Mouse (Mus musculus) heart, embryonic 14.5 days (tissue): ENCODE data around the gene Rapgef2. TPM values are rescaled to one million over a fixed set of nuclear protein-coding genes. Genes with fewer than 3 reads are reported as not detected.

Experiments
- ATAC-seq: fragments of 200-750 bp; cut with Nextera tagmentation; 2 replicates; pipeline ENCODE4 v1.8.0; 2017; ENCODE audit warnings: low read depth, moderate TSS enrichment; ENCODE audit not compliant: insufficient number of reproducible peaks, insufficient read depth, low FRiP score
- H3K27ac ChIP-seq, 2 experiments: fragments of 200-500 bp in 1 of 2; fragments of 300-500 bp in 1 of 2; sonication (generic) in 1 of 2; replicated peaks in 1 of 2; 2 replicates each; pipeline ENCODE4 v1.5.1; 2012 to 2014; ENCODE audit warnings: low read depth in 2 of 2, low read length in 2 of 2, control low read depth in 1 of 2, mild to moderate bottlenecking in 1 of 2, mixed read lengths in 1 of 2; ENCODE audit not compliant: control insufficient read depth in 1 of 2, insufficient read depth in 1 of 2
- H3K27me3 ChIP-seq: fragments of 300-500 bp; sonication (generic); 2 replicates; pipeline ENCODE4 v1.6.1; 2014; ENCODE audit warnings: mild to moderate bottlenecking, low read length, control low read depth; ENCODE audit not compliant: control insufficient read depth, insufficient read depth
- H3K36me3 ChIP-seq: fragments of 300-500 bp; sonication (generic); 2 replicates; pipeline ENCODE4 v1.6.1; 2014; ENCODE audit warnings: mild to moderate bottlenecking, control low read depth, low read length, mixed read lengths; ENCODE audit not compliant: control insufficient read depth, insufficient read depth
- H3K4me1 ChIP-seq, 2 experiments: fragments of 200-500 bp in 1 of 2; fragments of 300-500 bp in 1 of 2; sonication (generic) in 1 of 2; 2 replicates each; pipeline ENCODE4 v1.6.1; 2012 to 2014; ENCODE audit warnings: low read length in 2 of 2, control low read depth in 1 of 2, mixed read lengths in 1 of 2; ENCODE audit not compliant: control insufficient read depth in 2 of 2, insufficient read depth in 2 of 2
- H3K4me2 ChIP-seq: fragments of 300-500 bp; sonication (generic); 2 replicates; pipeline ENCODE4 v1.6.1; 2014; ENCODE audit warnings: mild to moderate bottlenecking, low read length
- H3K4me3 ChIP-seq, 2 experiments: fragments of 200-500 bp in 1 of 2; fragments of 300-500 bp in 1 of 2; sonication (generic) in 1 of 2; 2 replicates each; pipeline ENCODE4 v1.5.1; 2012 to 2014; ENCODE audit warnings: low read length in 2 of 2, mild to moderate bottlenecking in 2 of 2, control low read depth in 1 of 2, low read depth in 1 of 2, moderate library complexity in 1 of 2; ENCODE audit not compliant: control insufficient read depth in 1 of 2, insufficient read depth in 1 of 2
- H3K9ac ChIP-seq: fragments of 300-500 bp; sonication (generic); 2 replicates; pipeline ENCODE4 v1.6.1; 2014; ENCODE audit warnings: mild to moderate bottlenecking, low read length
- H3K9me3 ChIP-seq: fragments of 300-500 bp; sonication (generic); 2 replicates; pipeline ENCODE4 v1.6.1; 2016; ENCODE audit warnings: low read length, control low read depth; ENCODE audit not compliant: control insufficient read depth
- whole genome bisulfite sequencing: fragments of 180-500 bp; shearing (Covaris S2); extraction: QIAGEN DNeasy Blood & Tissue Kit; methylation state at CpG from one replicate; pipeline ENCODE4 v1.1.7; 2014; 5-methylcytosine and 5-hydroxymethylcytosine counted together
- polyA plus RNA-seq: library from polyadenylated mRNA; unstranded; fragments of >200 nt; fragmentation: Nextera tagmentation; extraction: Ambion mirVana; gene quantifications from 2 replicates; pipeline ENCODE4 v1.2.1, GENCODE M21; 2014

The Rapgef2 gene
- polyA plus RNA-seq, 1 experiment from 2014 or later = 7.3 TPM

DNA sequence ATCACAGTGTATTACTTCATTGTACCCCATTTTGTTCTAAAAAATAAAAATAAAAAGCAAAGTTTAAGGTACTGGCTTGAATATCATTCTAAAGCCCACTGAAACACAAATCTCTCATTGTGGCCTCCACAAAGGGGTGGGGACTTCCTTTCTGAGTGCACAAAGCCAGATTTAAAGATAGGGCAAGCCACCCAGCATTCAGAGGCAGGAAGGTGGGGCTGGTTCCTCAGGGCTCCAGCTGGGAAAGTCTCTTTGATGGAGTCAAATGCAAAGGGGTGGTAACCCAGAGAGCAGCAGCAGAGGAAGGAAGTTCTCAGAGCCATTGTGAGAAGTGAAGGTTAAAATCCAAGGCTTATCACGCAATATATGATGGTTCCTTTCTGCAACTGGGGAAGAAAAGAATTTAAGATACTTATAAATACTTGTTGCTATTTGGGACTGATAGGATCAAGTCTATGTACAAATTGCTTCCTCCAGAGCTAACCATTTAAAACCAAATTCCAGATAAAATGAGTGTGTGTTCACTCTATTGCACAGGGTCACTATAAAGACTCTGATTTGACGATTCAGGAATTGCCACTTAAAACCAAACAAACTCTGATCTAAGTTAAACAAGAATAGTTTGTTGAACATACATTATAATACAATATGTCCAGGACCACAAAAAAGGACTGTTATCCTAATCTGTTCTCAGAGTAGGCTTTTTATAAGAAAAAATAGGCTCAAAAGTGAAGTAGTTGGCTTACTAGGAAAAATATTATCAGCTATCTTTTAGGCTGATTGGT lies 246.5 kb downstream of the Rapgef2 start:
- WGBS = 50% methylated on average over 2 of the region's 2 CpGs
- H3K27me3 ChIP-seq = no peaks in the 10 kb centered on the region
- H3K4me2 ChIP-seq = no peak overlapping the region
- ATAC-seq = no peak
- no peak overlapping the region for H3K4me3 ChIP-seq
- H3K9ac ChIP-seq = no peak overlapping the region
- H3K27ac ChIP-seq = no peak overlapping the region
- no peaks in the 10 kb centered on the region for H3K9me3 ChIP-seq
- no peaks in the 10 kb centered on the region for H3K4me1 ChIP-seq
- no peaks in the 10 kb centered on the region for H3K36me3 ChIP-seq

GRCm38 (mm10) chr3:79039008-79039407 lies 247.3 kb downstream of the Rapgef2 start:
- no peak overlapping the region for H3K4me3 ChIP-seq
- H3K4me1 ChIP-seq = no peaks in the 10 kb centered on the region
- WGBS = 77% methylated on average over 2 of the region's 2 CpGs
- H3K36me3 ChIP-seq = no peaks in the 10 kb centered on the region
- no peak overlapping the region for H3K9ac ChIP-seq
- no peaks in the 10 kb centered on the region for H3K27me3 ChIP-seq
- no peak overlapping the region for H3K4me2 ChIP-seq
- ATAC-seq = no peak
- no peaks in the 10 kb centered on the region for H3K9me3 ChIP-seq
- no peak overlapping the region for H3K27ac ChIP-seq

GRCm38 (mm10) chr3:79034457-79034856 lies 251.9 kb downstream of the Rapgef2 start:
- Histone ChIP-seq H3K27ac (no peak overlapping the region), H3K9ac (no peak overlapping the region), H3K9me3 (0 out of 2 replicates have a peak, but pooled peaks cover 5% of the 10 kb centered on the region), H3K4me2 (no peak overlapping the region), H3K27me3 (no peaks in the 10 kb centered on the region), H3K4me1 (no peaks in the 10 kb centered on the region), H3K36me3 (no peaks in the 10 kb centered on the region), H3K4me3 (no peak overlapping the region)
- ATAC-seq = no peak
- 79% methylated on average over 2 of the region's 2 CpGs for WGBS

- Histone ChIP-seq H3K9ac (no peak overlapping the region), H3K27ac (no peak overlapping the region), H3K4me3 (no peak overlapping the region), H3K9me3 (0 out of 2 replicates have a peak, but pooled peaks cover 5% of the 10 kb centered on the region), H3K36me3 (no peaks in the 10 kb centered on the region), H3K27me3 (no peaks in the 10 kb centered on the region), H3K4me1 (peaks cover 2 to 11% of the 10 kb centered on the region in 2 experiments; a peak in 2 of 4 replicates), H3K4me2 (no peak overlapping the region)
- 65% methylated on average over 4 of the region's 4 CpGs for WGBS
- no peak for ATAC-seq
Observed at GRCm38 (mm10) chr3:79030855-79031254, 255.5 kb downstream of the Rapgef2 start.

- peak overlapping the region; percentile 40 for H3K4me2 ChIP-seq
- 0 out of 2 replicates have a peak, but pooled peaks cover 3% of the 10 kb centered on the region for H3K9me3 ChIP-seq
- no peak overlapping the region for H3K9ac ChIP-seq
- peaks cover 10 to 24% of the 10 kb centered on the region in 2 experiments for H3K4me1 ChIP-seq
- H3K36me3 ChIP-seq = no peaks in the 10 kb centered on the region
- H3K27me3 ChIP-seq = no peaks in the 10 kb centered on the region
- no peak overlapping the region for H3K4me3 ChIP-seq
- H3K27ac ChIP-seq = no peak overlapping the region
- no peak for ATAC-seq
- WGBS = 17% methylated on average over 14 of the region's 14 CpGs
Observed at GRCm38 (mm10) chr3:79028153-79028878, 258.0 kb downstream of the Rapgef2 start.

GRCm38 (mm10) chr3:79025983-79026382 lies 260.3 kb downstream of the Rapgef2 start:
- H3K36me3 ChIP-seq = no peaks in the 10 kb centered on the region
- no peaks in the 10 kb centered on the region for H3K9me3 ChIP-seq
- ATAC-seq = no peak
- H3K27me3 ChIP-seq = no peaks in the 10 kb centered on the region
- H3K9ac ChIP-seq = no peak overlapping the region
- peaks cover 14 to 31% of the 10 kb centered on the region in 2 experiments for H3K4me1 ChIP-seq
- no peak overlapping the region for H3K27ac ChIP-seq
- 73% methylated on average over 3 of the region's 3 CpGs for WGBS
- H3K4me2 ChIP-seq = no peak overlapping the region
- no peak overlapping the region for H3K4me3 ChIP-seq

DNA sequence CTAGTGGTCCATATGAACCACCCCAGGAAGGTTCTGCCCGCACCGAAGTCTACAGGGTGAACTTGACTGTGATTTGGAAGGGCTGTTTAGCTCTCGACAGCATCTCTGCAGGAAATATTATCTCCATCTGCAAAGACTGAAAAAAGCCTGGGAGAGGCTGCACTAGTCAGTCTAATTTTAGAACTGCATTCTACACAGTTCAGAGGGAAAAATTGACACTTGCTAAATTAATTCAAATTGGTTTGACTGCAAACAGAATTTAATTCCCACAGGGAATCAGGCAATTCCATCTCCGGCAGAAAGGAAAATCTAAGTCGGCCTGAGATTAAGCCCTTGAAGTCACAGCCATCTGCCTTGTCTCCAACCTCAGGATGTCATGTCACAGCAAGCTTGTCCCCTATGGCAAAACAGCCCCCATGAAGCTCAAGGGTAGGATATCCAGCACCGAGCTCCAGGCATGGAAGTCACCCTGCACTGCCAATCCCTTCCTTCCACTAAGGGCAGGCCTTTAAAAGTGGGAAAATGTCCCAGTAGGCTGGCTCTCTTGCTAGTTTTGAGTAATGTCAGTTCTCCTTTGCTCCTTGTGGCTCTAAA lies 262.5 kb downstream of the Rapgef2 start:
- Histone ChIP-seq H3K4me1 (peaks cover 14 to 31% of the 10 kb centered on the region in 2 experiments), H3K4me3 (no peak overlapping the region), H3K9ac (no peak overlapping the region), H3K36me3 (no peaks in the 10 kb centered on the region), H3K27ac (peak overlapping the region; percentile 53 to 68), H3K9me3 (no peaks in the 10 kb centered on the region), H3K27me3 (no peaks in the 10 kb centered on the region), H3K4me2 (no peak overlapping the region)
- ATAC-seq = no peak
- WGBS = 25% methylated on average over 6 of the region's 6 CpGs
